In the genomic region with DNA sequence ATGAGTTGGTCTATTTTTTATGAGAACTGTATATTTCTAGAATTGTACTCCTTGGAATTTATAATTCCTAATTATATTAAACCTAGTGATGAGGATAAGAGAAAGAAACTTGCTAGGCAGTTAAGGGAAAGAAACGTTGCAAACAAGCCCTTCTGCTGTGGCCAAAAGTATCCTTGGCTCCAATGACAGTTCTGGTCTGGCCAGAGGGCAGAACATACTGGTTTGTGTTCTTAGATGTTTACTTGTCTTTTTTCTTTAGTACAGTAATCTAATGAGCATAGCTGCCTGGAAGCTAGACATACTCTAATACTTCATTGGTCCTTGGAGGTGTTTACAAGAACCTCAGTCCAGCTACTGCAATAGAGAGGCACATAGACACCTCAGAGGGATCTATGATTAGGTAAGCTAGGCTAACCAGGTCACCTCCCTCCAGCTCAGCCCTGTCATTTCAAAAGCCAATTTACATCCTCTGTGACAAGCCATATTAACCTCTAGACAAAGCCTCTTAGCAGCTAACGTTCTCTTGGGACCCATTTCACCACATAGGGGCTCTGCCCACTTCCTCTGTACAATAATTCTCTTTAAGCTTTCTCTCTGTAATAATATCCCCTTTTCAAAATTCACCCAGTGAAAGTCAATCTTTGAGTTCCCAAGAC, we compare ENCODE assay signal across 33 mouse cellular contexts. TPM values are rescaled to one million over a fixed set of nuclear protein-coding genes. Genes with fewer than 3 reads are reported as not detected.
DNase-seq lines count a peak whose midpoint lies in the region; ATAC-seq and TF ChIP-seq lines count a peak whose summit lies in the region.
"Had no signal": no experiment of that assay in that cellular context is flagged by ENCODE, and none has a peak within 500 bp of the region (broad histone marks: within the 10 kb centered on the region; RNA-seq: fewer than 3 reads in every experiment).

No protein-coding gene starts in this region.

- no peak for ATAC-seq in liver, postnatal 0 days
- peak; percentile 33; the same call in 1 of the 2 replicates for ATAC-seq in neutrophil, adult 5-6 weeks (ENCODE audit: extremely low read depth, insufficient number of reproducible peaks, low FRiP score, poor library complexity, severe bottlenecking)
- ATAC-seq: CD4-positive, CD25-positive, alpha-beta regulatory T cell, adult 4 months; hindbrain, postnatal 0 days; intestine, embryonic 15.5 days; midbrain, embryonic 16.5 days had no signal

- peaks cover 5% of the 10 kb centered on the region; the same call in 1 of the 2 replicates for H3K36me3 ChIP-seq in liver, adult 2 months (ENCODE audit: control insufficient read depth, insufficient read depth, low read length)
- peaks cover 2% of the 10 kb centered on the region; the same call in 1 of the 2 replicates for H3K36me3 ChIP-seq in liver, postnatal 0 days (replicated peaks; ENCODE audit: insufficient read depth, low read length)
- H3K36me3 ChIP-seq: forebrain, embryonic 12.5 days; hindbrain, embryonic 12.5 days; intestine, embryonic 15.5 days; midbrain, embryonic 10.5 days; neural tube, embryonic 12.5 days had no signal

- no peaks in the 10 kb centered on the region for H3K9me3 ChIP-seq in liver, postnatal 0 days (ENCODE audit: low read length)
- H3K9me3 ChIP-seq: forebrain, embryonic 12.5 days; heart, embryonic 10.5 days; intestine, embryonic 15.5 days; neural tube, embryonic 12.5 days; stomach, embryonic 15.5 days had no signal

- H3K79me2 ChIP-seq in liver, adult 2 months (ENCODE audit: control insufficient read depth, insufficient read depth, low read length), result no peaks in the 10 kb centered on the region

- DNase-seq in liver, adult 2 months (ENCODE audit: extremely low read depth, low read depth, low spot score), result peak; percentile 84
- no peak for DNase-seq in liver, postnatal 0 days
- peak; percentile 47 for DNase-seq in A20 (ENCODE audit: low read depth, low spot score)
- no peak for DNase-seq in cerebellum, postnatal 4 days (ENCODE audit: low spot score in 2 of 2)
- DNase-seq in heart, adult 8-10 months (ENCODE audit: low spot score), result no peak
- no peak for DNase-seq in kidney, postnatal 36 days
- DNase-seq: adrenal gland, postnatal 10 days; cerebellum, adult 11 months; cerebellum, postnatal 10 days; gastrocnemius, postnatal 25 days; heart, postnatal 36 days; kidney, adult 2 months; kidney, postnatal 4 days; lung, embryonic 14.5 days; lung, postnatal 14 days; right cerebral cortex, adult 18-20 months; thymus, postnatal 25 days had no signal

- TF ChIP-seq POLR2A in liver, adult 2 months (IDR thresholded peaks at IDR 0.05; ENCODE audit: extremely low read depth, insufficient read depth, low read length), result no peak
- no peak for TF ChIP-seq POLR2A in bone marrow macrophage, adult 2 months (IDR thresholded peaks at IDR 0.05; ENCODE audit: borderline replicate concordance, low read depth, low read length)

- no peaks in the 10 kb centered on the region for H3K27me3 ChIP-seq in liver, adult 2 months (ENCODE audit: control insufficient read depth, insufficient read depth, low read length)
- H3K27me3 ChIP-seq in liver, postnatal 0 days (ENCODE audit: insufficient read depth, low read length), result no peaks in the 10 kb centered on the region
- H3K27me3 ChIP-seq: forebrain, embryonic 12.5 days; hindbrain, embryonic 12.5 days; intestine, embryonic 15.5 days; limb, embryonic 13.5 days; neural tube, embryonic 12.5 days; stomach, embryonic 15.5 days had no signal

- no peak overlapping the region for H3K4me3 ChIP-seq in liver, adult 2 months (ENCODE audit: insufficient read depth, low read depth, low read length)
- H3K4me3 ChIP-seq in liver, postnatal 0 days (ENCODE audit: low read depth, low read length), result no peak overlapping the region
- H3K4me3 ChIP-seq in bone marrow macrophage, adult 2 months (ENCODE audit: insufficient read depth, low read length), result no peak overlapping the region
- H3K4me3 ChIP-seq: erythroblast, embryonic 14.5 days; forebrain, embryonic 12.5 days; heart, embryonic 10.5 days; hindbrain, embryonic 12.5 days; intestine, embryonic 15.5 days; limb, embryonic 13.5 days; midbrain, embryonic 10.5 days; myocyte; neural tube, embryonic 12.5 days; stomach, embryonic 15.5 days had no signal

- peaks cover 6% of the 10 kb centered on the region; the same call in 1 of the 2 replicates for H3K4me1 ChIP-seq in liver, adult 2 months (ENCODE audit: control insufficient read depth, insufficient read depth, low read length)
- H3K4me1 ChIP-seq in liver, postnatal 0 days (ENCODE audit: insufficient read depth), result no peaks in the 10 kb centered on the region
- H3K4me1 ChIP-seq in bone marrow macrophage, adult 2 months (ENCODE audit: control insufficient read depth, insufficient read depth, low read length), result peaks cover 13% of the 10 kb centered on the region
- H3K4me1 ChIP-seq: heart, embryonic 10.5 days; hindbrain, embryonic 12.5 days; intestine, embryonic 15.5 days; midbrain, embryonic 10.5 days; neural tube, embryonic 12.5 days; stomach, embryonic 15.5 days had no signal

- TF ChIP-seq CTCF in liver, adult 2 months (IDR thresholded peaks at IDR 0.05; ENCODE audit: low read depth, low read length), result no peak
- TF ChIP-seq CTCF in liver, postnatal 0 days (IDR thresholded peaks at IDR 0.05; ENCODE audit: low read depth), result no peak
- TF ChIP-seq CTCF in bone marrow macrophage, adult 2 months (IDR thresholded peaks at IDR 0.05; ENCODE audit: low read depth, low read length), result no peak

- TF ChIP-seq EP300 in liver, postnatal 0 days (IDR thresholded peaks at IDR 0.05; ENCODE audit: low read depth), result no peak

- no peak overlapping the region for H3K4me2 ChIP-seq in liver, postnatal 0 days (ENCODE audit: low read depth, low read length)
- H3K4me2 ChIP-seq: forebrain, embryonic 12.5 days; hindbrain, embryonic 12.5 days; intestine, embryonic 15.5 days; limb, embryonic 13.5 days; lung, embryonic 14.5 days; neural tube, embryonic 12.5 days; stomach, embryonic 15.5 days had no signal

- 33% methylated on average over 2 of the region's 2 CpGs for WGBS in liver, adult 2 months
- 36% methylated on average over 2 of the region's 2 CpGs for WGBS in liver, postnatal 0 days (ENCODE audit: insufficient replicate concordance)

- H3K27ac ChIP-seq in liver, adult 2 months (replicated peaks; ENCODE audit: insufficient read depth, low read depth, low read length), result 0 out of 2 replicates have a peak overlapping the region, but pooled peaks have one; percentile 42
- H3K27ac ChIP-seq in liver, postnatal 0 days (ENCODE audit: low read depth), result no peak overlapping the region
- peak overlapping the region; percentile 37; the same call in 1 of the 2 replicates for H3K27ac ChIP-seq in bone marrow macrophage, adult 2 months (ENCODE audit: insufficient read depth, low read depth, low read length)
- H3K27ac ChIP-seq: forebrain, embryonic 12.5 days; heart, embryonic 10.5 days; hindbrain, embryonic 12.5 days; hindbrain, postnatal 0 days; intestine, embryonic 15.5 days; limb, embryonic 13.5 days; liver, embryonic 14.5 days; midbrain, embryonic 10.5 days; neural tube, embryonic 12.5 days; stomach, embryonic 15.5 days had no signal

- no peak overlapping the region for H3K9ac ChIP-seq in liver, adult 2 months (ENCODE audit: low read depth, low read length)
- no peak overlapping the region for H3K9ac ChIP-seq in liver, postnatal 0 days (replicated peaks)
- H3K9ac ChIP-seq: forebrain, embryonic 12.5 days; hindbrain, embryonic 12.5 days; intestine, embryonic 15.5 days; limb, embryonic 13.5 days; liver, embryonic 14.5 days; lung, embryonic 14.5 days; neural tube, embryonic 12.5 days; stomach, embryonic 15.5 days had no signal

RNA-seq across cellular contexts. Expression of a gene that starts 8.8 kb away (rescaled TPM):
- total RNA-seq in liver, adult 2 months (2014; rRNA removed), result 39.3 and 41.5 TPM in 2 replicates
- polyA plus RNA-seq in liver, adult 2 months (2012; rRNA removed), result 4.7 and 5.4 TPM in 2 replicates
- polyA plus RNA-seq in liver, postnatal 0 days (2015; fragmentation: Nextera tagmentation; extraction: Ambion mirVana), result 7.8 and 7.9 TPM in 2 replicates
- polyA plus RNA-seq in bone marrow macrophage, adult 2 months (2012; ENCODE audit: insufficient read depth, insufficient read length, missing spikeins), result 22.5 and 23.1 TPM in 2 replicates
- total RNA-seq in neutrophil, adult 5-6 weeks (2017), result 49.6 and 51.6 TPM in 2 replicates
- total RNA-seq in heart, adult 8-10 months (2022), result 10 to 100 TPM; 17.2 to 19.8 (median 18.8) TPM

Comparison
In these comparisons a context has a peak if more than half of its experiments do, and no peak if none do; other contexts are left out.
1. DNase-seq: peak in liver, adult 2 months (single experiment) and A20 (single experiment); none in liver, postnatal 0 days (single experiment), cerebellum, postnatal 4 days (0 of 2), heart, adult 8-10 months (single experiment) and kidney, postnatal 36 days (0 of 2).